Mouse (Mus musculus) heart, adult 8-10 months (tissue): ENCODE results near the gene L1td1. TPM values are rescaled to one million over a fixed set of nuclear protein-coding genes. Genes with fewer than 3 reads are reported as not detected.

Experiments
- DNase-seq: peaks from one replicate; pipeline ENCODE4 v3.0.0; 2022; ENCODE audit warnings: low spot score
- total RNA-seq, 4 experiments: library from RNA; stranded (reverse); gene quantifications; 2 replicates each; pipeline ENCODE4 v1.2.4; 2022

Gene L1td1
- total RNA-seq, 4 experiments from 2014 or later = not detected

- DNase-seq = no peak
Measured at GRCm38 (mm10) chr4:98739753-98740152, 13.2 kb downstream of the L1td1 start.

- DNase-seq = no peak
Measured at GRCm38 (mm10) chr4:98743209-98743905, 16.8 kb downstream of the L1td1 start.

- no peak for DNase-seq
Measured at GRCm38 (mm10) chr4:98743906-98744210, 17.3 kb downstream of the L1td1 start.

GRCm38 (mm10) chr4:98754456-98754855, 27.9 kb downstream of the L1td1 start:
- no peak for DNase-seq

- no peak for DNase-seq
Measured at GRCm38 (mm10) chr4:98756141-98756540, 29.6 kb downstream of the L1td1 start.

- DNase-seq = no peak
Measured at GRCm38 (mm10) chr4:98758012-98758821, 31.7 kb downstream of the L1td1 start.

- no peak for DNase-seq
Measured at GRCm38 (mm10) chr4:98758872-98759518, 32.5 kb downstream of the L1td1 start.

- no peak for DNase-seq
Measured at GRCm38 (mm10) chr4:98767134-98768133, 40.9 kb downstream of the L1td1 start.

GRCm38 (mm10) chr4:98773785-98774184, 47.3 kb downstream of the L1td1 start:
- no peak for DNase-seq

GRCm38 (mm10) chr4:98776721-98777427, 50.3 kb downstream of the L1td1 start:
- DNase-seq = no peak

- no peak for DNase-seq
Measured at GRCm38 (mm10) chr4:98777464-98777863, 50.9 kb downstream of the L1td1 start.

GRCm38 (mm10) chr4:98778219-98778618, 51.7 kb downstream of the L1td1 start:
- no peak for DNase-seq

GRCm38 (mm10) chr4:98785851-98786250, 59.3 kb downstream of the L1td1 start:
- DNase-seq = no peak

- no peak for DNase-seq
Measured at GRCm38 (mm10) chr4:98786281-98786680, 59.7 kb downstream of the L1td1 start.

Other genes starting within 250 kb of the L1td1 start
- gene Kank4, start 90.8 kb downstream of the L1td1 start, total RNA-seq = 1 to 10 TPM in 1 of 4 experiments, under 1 TPM in 3; 0.68 to 1.1 (median 0.84) TPM
- gene I0C0044D17Rik, start 97.1 kb downstream of the L1td1 start, total RNA-seq = not detected
- gene Usp1, start 197.1 kb downstream of the L1td1 start, total RNA-seq = 10 to 100 TPM; 12.8 to 17.0 (median 14.8) TPM